Mouse (Mus musculus): ENCODE measurements around the gene Pola2.
A peak's percentile ranks its signal among the peaks of the same experiment; 100 is the strongest.

GRCm38 (mm10) chr19:5912103-5913006, 51.6 kb downstream of the Pola2 start:
- TF ChIP-seq CTCF (IDR thresholded peaks at IDR 0.05; ENCODE audit: control insufficient read depth, insufficient read depth, insufficient read length) (no peak), MYOD1 (IDR thresholded peaks at IDR 0.05; ENCODE audit: control insufficient read depth, insufficient read length, low read depth) (no peak), USF1 (IDR thresholded peaks at IDR 0.05; ENCODE audit: low read depth) (no peak), MAX (IDR thresholded peaks at IDR 0.05) (peak; percentile 16)
